Mouse (Mus musculus) heart, adult 2 months (tissue): ENCODE measurements around the gene Snrnp25. TPM values are rescaled to one million over a fixed set of nuclear protein-coding genes. Genes with fewer than 3 reads are reported as not detected.
A peak's percentile ranks its signal among the peaks of the same experiment; 100 is the strongest.

Experiments
- DNase-seq, 2 experiments: peaks; one replicate each; pipeline ENCODE4 v3.0.0; 2021
- H3K27ac ChIP-seq: fragments of 200-600 bp; 2 replicates; pipeline ENCODE4 v1.8.1; 2022
- H3K27me3 ChIP-seq: fragments of 200-500 bp; 2 replicates; pipeline ENCODE4 v1.6.1; 2012; ENCODE audit warnings: mild to moderate bottlenecking, low read length, inconsistent platforms, mixed read lengths; ENCODE audit not compliant: control insufficient read depth, insufficient read depth
- H3K36me3 ChIP-seq: fragments of 200-500 bp; 2 replicates; pipeline ENCODE4 v1.6.1; 2012; ENCODE audit warnings: low read length, inconsistent platforms; ENCODE audit not compliant: control insufficient read depth, insufficient read depth
- H3K4me1 ChIP-seq: fragments of 200-500 bp; 2 replicates; pipeline ENCODE4 v1.6.1; 2011; ENCODE audit warnings: low read length; ENCODE audit not compliant: control insufficient read depth, insufficient read depth
- H3K4me3 ChIP-seq: fragments of 200-600 bp; 2 replicates; pipeline ENCODE4 v1.8.1; 2022
- H3K79me2 ChIP-seq: fragments of 200-500 bp; replicated peaks from 2 replicates; pipeline ENCODE4 v1.6.1; 2012; ENCODE audit warnings: mild to moderate bottlenecking, inconsistent platforms, low read length, moderate library complexity, mixed read lengths; ENCODE audit not compliant: control insufficient read depth, insufficient read depth
- H3K9ac ChIP-seq: fragments of 200-500 bp; 2 replicates; pipeline ENCODE4 v1.6.1; 2012; ENCODE audit warnings: low read depth, mild to moderate bottlenecking, control low read depth, inconsistent platforms, low read length, mixed read lengths
- CTCF ChIP-seq: fragments of 200-600 bp; IDR thresholded peaks from 2 replicates; pipeline ENCODE4 v1.8.1; 2022; ENCODE audit warnings: antibody characterized with exemption, mild to moderate bottlenecking, moderate library complexity
- EP300 ChIP-seq: fragments of 200-500 bp; IDR thresholded peaks from 2 replicates; pipeline ENCODE4 v1.6.1; 2011; ENCODE audit warnings: low read depth, low read length, control low read depth; ENCODE audit not compliant: insufficient read depth
- POLR2A ChIP-seq: fragments of 200-500 bp; IDR thresholded peaks from 2 replicates; pipeline ENCODE4 v1.6.1; 2011; ENCODE audit warnings: mild to moderate bottlenecking, low read depth, low read length, control low read depth; ENCODE audit not compliant: insufficient read depth
- WGBS: fragments of 180-500 bp; shearing (Covaris S2); methylation state at CpG from one replicate; pipeline ENCODE4 v1.1.7; 2018; 5-methylcytosine and 5-hydroxymethylcytosine counted together
- intact Hi-C: fragments of 180-260 bp; cut with DNase I; formaldehyde crosslinking; loops from one replicate; pipeline ENCODE4 v1.15.1; 2025
- polyA plus RNA-seq: library from polyadenylated mRNA; depleted of rRNA; stranded (reverse); fragments of >200 nt; gene quantifications from 2 replicates; pipeline ENCODE4 v1.2.3, GENCODE M21; 2012
- total RNA-seq, 2 experiments: library from RNA; stranded (reverse); gene quantifications; 2 replicates each; pipeline ENCODE4 v1.2.3; 2021

Gene Snrnp25
- total and polyA plus RNA-seq, 3 experiments: 10.0 to 13.3 (median 11.8) TPM

DNA sequence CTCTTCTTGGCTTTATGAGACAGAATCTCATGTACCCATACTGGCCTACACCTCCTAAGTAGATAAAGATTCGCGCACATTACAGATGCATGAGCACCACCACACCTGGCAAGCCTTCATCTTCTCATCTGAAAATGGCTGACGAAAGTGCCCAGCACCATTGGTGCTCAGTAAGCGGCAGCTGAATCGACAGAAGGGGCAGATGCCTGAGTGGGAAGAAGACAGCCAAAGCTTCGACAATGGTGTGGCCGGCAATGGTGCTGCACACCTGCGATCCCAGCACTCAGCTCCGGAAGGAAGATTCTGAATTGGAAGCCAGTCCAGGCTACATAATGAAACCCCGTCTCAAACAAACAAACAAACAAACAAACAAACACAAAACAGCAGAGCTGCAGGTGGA is 14.1 kb downstream of the Snrnp25 start:
- Histone ChIP-seq H3K36me3 (no peaks in the 10 kb centered on the region), H3K4me3 (no peak overlapping the region), H3K4me1 (peaks cover 14% of the 10 kb centered on the region), H3K9ac (no peak overlapping the region), H3K27me3 (no peaks in the 10 kb centered on the region), H3K27ac (no peak overlapping the region; the same call in 1 of the 2 replicates), H3K79me2 (no peaks in the 10 kb centered on the region; the same call in none of the 2 replicates)
- 71% methylated on average over 10 of the region's 10 CpGs for WGBS
- no peak for TF ChIP-seq POLR2A
- TF ChIP-seq EP300: no peak
- no peak for TF ChIP-seq CTCF
- intact Hi-C loops: loop anchor here (10.0 kb wide), 1 partner anchor 106 kb away; no protein-coding TSS in a partner anchor
- DNase-seq: no peak

DNA sequence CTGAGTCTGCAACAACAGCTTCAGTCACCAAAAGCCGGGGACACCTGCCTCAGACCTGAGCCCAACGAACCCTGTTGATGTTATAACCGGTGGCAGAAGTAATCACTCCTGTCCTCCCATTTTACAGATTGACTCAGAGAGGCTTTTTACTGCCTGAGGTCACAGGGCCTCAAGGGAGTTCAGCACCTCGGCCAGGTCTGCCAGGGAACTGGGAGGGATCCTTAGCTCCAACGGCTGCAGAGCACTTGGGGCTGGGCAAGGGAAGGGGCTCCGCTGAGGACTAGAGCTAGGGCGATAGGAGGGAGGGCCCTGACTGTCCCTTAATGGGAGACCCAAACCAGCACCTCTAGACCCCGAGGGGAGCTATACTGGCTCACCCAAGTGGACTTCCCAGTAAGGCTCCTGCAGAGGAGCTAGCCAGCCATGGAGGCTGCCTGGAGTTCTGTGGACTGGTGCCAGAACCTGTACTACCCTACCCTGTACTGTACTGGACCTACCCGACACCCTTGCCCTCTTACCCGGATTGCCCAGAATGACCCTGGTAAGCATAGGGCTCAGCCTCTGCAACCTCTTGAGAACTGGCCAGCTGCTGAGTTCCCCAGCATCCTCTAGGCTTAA is 15.5 kb downstream of the Snrnp25 start:
- no peak for DNase-seq
- TF ChIP-seq POLR2A (no peak), EP300 (no peak), CTCF (no peak)
- no peaks in the 10 kb centered on the region for H3K36me3 ChIP-seq
- intact Hi-C loops: loop anchor here (5.0 kb wide), 1 partner anchor 47 kb away; the partner anchor contains the start of gene Nprl3
- peak overlapping the region; percentile 97 for H3K4me3 ChIP-seq
- H3K27me3 ChIP-seq: no peaks in the 10 kb centered on the region
- peak overlapping the region; percentile 93 for H3K27ac ChIP-seq
- 43% methylated on average over 10 of the region's 10 CpGs for WGBS
- peak overlapping the region; percentile 85 for H3K9ac ChIP-seq
- H3K4me1 ChIP-seq: peaks cover 21% of the 10 kb centered on the region
- no peaks in the 10 kb centered on the region; the same call in none of the 2 replicates for H3K79me2 ChIP-seq

DNA sequence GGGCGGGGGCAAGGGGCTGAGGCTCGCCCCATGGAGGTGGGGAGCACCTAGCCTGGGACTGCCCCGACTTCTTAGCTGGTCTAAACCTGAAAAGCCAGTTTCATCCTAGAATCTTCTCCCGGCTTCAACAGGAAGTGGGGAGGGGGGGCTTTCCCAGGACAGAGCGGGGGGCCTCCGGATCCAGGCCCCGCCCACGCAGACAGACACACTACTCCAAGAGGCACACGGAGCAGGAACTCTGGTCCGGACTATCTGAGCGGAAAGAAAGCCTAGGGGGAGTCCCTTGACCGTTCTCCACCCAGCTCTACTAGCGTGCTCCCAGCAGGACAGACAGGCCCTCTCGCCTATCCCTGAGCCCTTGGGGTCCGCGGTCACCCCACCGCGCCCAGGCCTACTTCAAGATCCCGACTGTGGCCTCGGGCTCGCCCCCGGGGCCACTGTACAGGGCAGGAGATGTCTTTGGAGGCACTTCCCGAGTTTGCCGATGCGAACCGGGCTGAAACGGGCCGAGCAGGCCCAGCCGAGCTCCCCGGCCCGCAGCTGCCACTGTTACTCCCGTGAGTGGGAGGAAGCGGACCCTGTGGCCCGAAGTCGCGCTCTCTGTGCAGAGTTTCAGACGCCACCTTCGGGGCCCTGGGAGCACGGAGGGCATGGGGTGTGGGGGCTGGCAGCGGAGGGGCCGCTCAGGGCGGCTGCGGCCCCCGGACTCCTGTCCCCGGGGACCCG is 16.2 kb downstream of the Snrnp25 start:
- H3K27ac ChIP-seq: peak overlapping the region; percentile 93
- peak overlapping the region; percentile 85 for H3K9ac ChIP-seq
- 1% methylated on average over 46 of the region's 46 CpGs for WGBS
- no peaks in the 10 kb centered on the region for H3K36me3 ChIP-seq
- TF ChIP-seq POLR2A (peak; percentile 72), EP300 (no peak)
- H3K79me2 ChIP-seq: no peaks in the 10 kb centered on the region; the same call in none of the 2 replicates
- H3K27me3 ChIP-seq: no peaks in the 10 kb centered on the region
- intact Hi-C loops: loop anchor here (5.0 kb wide), 1 partner anchor 46 kb away; the partner anchor contains the start of gene Nprl3
- peaks cover 25% of the 10 kb centered on the region for H3K4me1 ChIP-seq
- DNase-seq: peak; percentile 80 to 84
- peak overlapping the region; percentile 97 for H3K4me3 ChIP-seq

DNA sequence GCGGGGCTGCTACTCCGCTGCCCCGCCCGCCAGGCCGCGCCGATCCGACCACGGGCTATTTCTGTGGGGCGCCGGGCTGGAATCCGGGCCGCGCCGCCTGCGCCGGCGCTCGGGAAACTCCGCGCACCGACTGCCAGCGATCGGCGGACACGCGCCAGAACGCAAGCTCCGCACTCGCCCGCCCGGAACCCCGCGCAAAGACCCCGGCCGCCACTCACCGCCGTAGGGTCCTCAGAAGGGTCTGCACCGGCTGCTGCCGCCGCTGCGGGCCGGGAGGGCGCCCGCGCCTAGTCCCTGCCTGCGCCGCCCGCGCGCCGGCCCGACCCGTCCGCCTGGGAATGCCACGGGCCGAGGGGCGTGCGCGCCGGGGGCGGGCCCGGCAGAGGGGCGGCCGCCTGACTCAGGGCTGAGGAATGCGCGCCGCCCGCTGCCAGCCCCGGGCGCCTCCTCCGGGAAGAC is 16.8 kb downstream of the Snrnp25 start, which contains the start of gene Rhbdf1:
Gene Rhbdf1 (minus strand): TSS at position 350 of the 459 bp plus-strand sequence.
- peaks cover 26% of the 10 kb centered on the region for H3K4me1 ChIP-seq
- intact Hi-C loops: loop anchor here (5.0 kb wide), 1 partner anchor 45 kb away; the partner anchor contains the start of gene Nprl3
- no peaks in the 10 kb centered on the region for H3K27me3 ChIP-seq
- WGBS: under 1% methylated on average over 69 of the region's 72 CpGs
- peak within 1 kb of the TSS; percentile 97 for H3K4me3 ChIP-seq
- no peaks in the 10 kb centered on the region for H3K36me3 ChIP-seq
- peak; percentile 85 to 87 for DNase-seq
- TF ChIP-seq EP300 (no peak), CTCF (no peak), POLR2A (0 out of 2 replicates have a peak, but pooled peaks have one; percentile 14)
- H3K27ac ChIP-seq: peak within 1 kb of the TSS; percentile 93
- no peaks in the 10 kb centered on the region; the same call in 1 of the 2 replicates for H3K79me2 ChIP-seq
- H3K9ac ChIP-seq: peak within 1 kb of the TSS; percentile 85

DNA sequence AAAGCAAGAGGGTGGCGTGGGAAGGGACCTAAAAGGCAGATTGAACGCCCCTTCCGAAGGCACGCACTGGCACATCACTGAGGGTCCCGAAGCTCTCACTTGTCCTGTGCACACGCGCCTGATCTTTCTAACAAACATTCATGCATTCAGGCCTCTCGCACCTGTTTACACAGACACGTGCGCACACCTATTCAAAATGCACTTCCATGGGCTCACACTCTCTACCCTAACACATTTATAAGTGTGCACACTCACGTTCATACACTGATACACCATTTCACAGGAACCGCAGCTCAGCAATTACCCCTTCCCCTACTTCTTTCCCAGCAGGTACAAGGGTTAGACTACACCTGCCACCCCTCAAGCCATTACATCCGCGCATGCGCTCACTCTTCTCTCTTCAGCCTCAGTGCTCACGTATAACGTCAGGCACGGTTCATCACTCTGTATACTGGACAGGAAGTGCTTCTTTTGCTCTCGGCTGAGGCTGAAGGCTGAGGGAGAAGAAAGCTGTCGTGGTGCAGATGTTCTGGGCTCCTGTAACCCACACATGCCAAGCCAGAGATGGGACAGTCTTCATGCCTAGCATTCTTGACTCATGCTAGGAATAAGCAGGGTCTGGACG is 17.5 kb downstream of the Snrnp25 start:
- Histone ChIP-seq H3K36me3 (no peaks in the 10 kb centered on the region), H3K27ac (peak overlapping the region; percentile 93), H3K9ac (peak overlapping the region; percentile 85), H3K79me2 (no peaks in the 10 kb centered on the region; the same call in 1 of the 2 replicates), H3K4me1 (peaks cover 25% of the 10 kb centered on the region), H3K4me3 (peak overlapping the region; percentile 97), H3K27me3 (no peaks in the 10 kb centered on the region)
- 19% methylated on average over 21 of the region's 21 CpGs for WGBS
- peak; percentile 32; the same call in 1 of the 2 replicates for TF ChIP-seq POLR2A
- TF ChIP-seq EP300: no peak
- TF ChIP-seq CTCF: no peak
- intact Hi-C loops: loop anchor here (5.0 kb wide), 1 partner anchor 45 kb away; the partner anchor contains the start of gene Nprl3
- DNase-seq: peak in 1 of 2 experiments; percentile 49
